In the genomic region with DNA sequence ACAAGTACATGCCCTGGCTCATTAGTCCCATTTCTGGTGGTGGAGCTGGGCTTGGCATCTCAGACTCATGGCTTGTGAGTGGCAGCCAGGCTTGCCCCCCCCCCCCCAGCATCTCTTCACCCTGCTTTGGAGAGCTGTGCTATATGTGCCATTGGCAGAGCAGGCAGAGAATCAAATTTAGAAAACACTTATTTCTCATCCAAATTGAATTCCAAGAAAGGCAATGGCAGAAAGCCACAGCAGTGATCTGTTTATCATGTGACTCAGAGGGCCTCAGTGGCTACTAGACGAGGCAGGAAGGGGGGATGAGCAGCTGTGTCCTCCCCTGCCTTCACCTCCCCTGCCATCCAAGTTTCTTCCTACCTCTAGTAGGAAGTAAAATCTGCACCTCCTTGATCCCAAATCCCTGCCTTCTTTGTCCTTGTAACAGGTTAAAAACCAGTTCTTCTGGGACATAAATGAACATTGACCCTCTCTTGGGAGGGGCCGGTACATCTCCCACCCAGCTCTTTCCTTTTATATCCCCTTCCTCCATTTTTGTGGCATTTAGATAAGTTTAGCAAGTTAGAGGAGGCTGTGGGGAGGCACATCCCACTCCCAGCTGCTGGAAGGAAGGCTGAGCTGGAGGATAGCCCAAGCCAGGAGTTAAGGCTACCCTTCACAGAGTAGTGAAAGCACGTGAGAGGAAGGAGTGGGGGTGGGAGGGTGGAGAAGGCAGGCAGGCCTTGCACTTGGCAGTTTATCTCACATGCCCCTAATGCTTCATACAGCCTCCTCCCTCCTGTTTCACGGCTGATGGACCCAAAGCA, we compare ENCODE assay signal across 15 mouse cellular contexts.
DNase-seq lines count a peak whose midpoint lies in the region; ATAC-seq and TF ChIP-seq lines count a peak whose summit lies in the region.
"Had no signal": no experiment of that assay in that cellular context is flagged by ENCODE, and none has a peak within 500 bp of the region (broad histone marks: within the 10 kb centered on the region; RNA-seq: fewer than 3 reads in every experiment).

No protein-coding gene starts in this region.

- WGBS in heart, embryonic 13.5 days, result 46% methylated on average over 4 of the region's 4 CpGs
- WGBS in heart, embryonic 11.5 days (ENCODE audit: insufficient replicate concordance), result 39% methylated on average over 4 of the region's 4 CpGs
- WGBS in midbrain, embryonic 11.5 days, result 70% methylated on average over 4 of the region's 4 CpGs

- no peak overlapping the region for H3K27ac ChIP-seq in heart, embryonic 13.5 days (replicated peaks)
- H3K27ac ChIP-seq in heart, embryonic 11.5 days (ENCODE audit: low read depth, low read length), result no peak overlapping the region
- peak overlapping the region; percentile 83 for H3K27ac ChIP-seq in left cerebral cortex, adult 2 months
- H3K27ac ChIP-seq in midbrain, embryonic 11.5 days (ENCODE audit: low read depth, low read length), result no peak overlapping the region
- H3K27ac ChIP-seq: embryonic facial prominence, embryonic 12.5 days; limb, embryonic 15.5 days; midbrain, embryonic 12.5 days had no signal

- H3K4me1 ChIP-seq in heart, embryonic 13.5 days, result peaks cover 65% of the 10 kb centered on the region
- H3K4me1 ChIP-seq in heart, embryonic 11.5 days (ENCODE audit: control insufficient read depth, insufficient read depth, low read length), result peaks cover 33% of the 10 kb centered on the region
- peaks cover 76% of the 10 kb centered on the region for H3K4me1 ChIP-seq in megakaryocyte, embryonic 14.5 days
- peaks cover 12% of the 10 kb centered on the region for H3K4me1 ChIP-seq in midbrain, embryonic 11.5 days (ENCODE audit: control insufficient read depth, insufficient read depth, low read length)

- no peak for ATAC-seq in heart, embryonic 13.5 days (ENCODE audit: extremely low read depth, insufficient number of reproducible peaks, low FRiP score, low TSS enrichment)
- no peak for ATAC-seq in heart, embryonic 11.5 days (replicated peaks; ENCODE audit: insufficient number of reproducible peaks, low FRiP score, low TSS enrichment)
- ATAC-seq in megakaryocyte, adult 5-6 weeks (ENCODE audit: poor library complexity, severe bottlenecking), result no peak
- ATAC-seq in midbrain, embryonic 11.5 days (ENCODE audit: low FRiP score), result no peak

- 0 out of 2 replicates have a peak, but pooled peaks cover 2% of the 10 kb centered on the region for H3K36me3 ChIP-seq in heart, embryonic 13.5 days
- H3K36me3 ChIP-seq in heart, embryonic 11.5 days (ENCODE audit: control insufficient read depth, insufficient read depth, low read length), result no peaks in the 10 kb centered on the region
- H3K36me3 ChIP-seq in megakaryocyte, embryonic 14.5 days (replicated peaks; ENCODE audit: low read length), result peaks cover 77% of the 10 kb centered on the region
- H3K36me3 ChIP-seq in midbrain, embryonic 11.5 days (ENCODE audit: control insufficient read depth, insufficient read depth, low read length), result no peaks in the 10 kb centered on the region
- H3K36me3 ChIP-seq: midbrain, embryonic 12.5 days had no signal

- no peaks in the 10 kb centered on the region for H3K9me3 ChIP-seq in heart, embryonic 13.5 days
- H3K9me3 ChIP-seq in heart, embryonic 11.5 days (replicated peaks; ENCODE audit: control insufficient read depth, low read length), result no peaks in the 10 kb centered on the region
- H3K9me3 ChIP-seq in megakaryocyte, embryonic 14.5 days, result no peaks in the 10 kb centered on the region
- H3K9me3 ChIP-seq in midbrain, embryonic 11.5 days (ENCODE audit: control insufficient read depth, low read length), result no peaks in the 10 kb centered on the region
- H3K9me3 ChIP-seq: embryonic facial prominence, embryonic 12.5 days; limb, embryonic 15.5 days; midbrain, embryonic 12.5 days had no signal

- 0 out of 2 replicates have a peak overlapping the region, but pooled peaks have one; percentile 47 for H3K9ac ChIP-seq in heart, embryonic 13.5 days
- no peak overlapping the region for H3K9ac ChIP-seq in heart, embryonic 11.5 days (ENCODE audit: low read depth, low read length)
- H3K9ac ChIP-seq in midbrain, embryonic 11.5 days (ENCODE audit: low read length), result no peak overlapping the region
- H3K9ac ChIP-seq: embryonic facial prominence, embryonic 12.5 days; limb, embryonic 15.5 days; midbrain, embryonic 12.5 days had no signal

- no peak for TF ChIP-seq CTCF in left cerebral cortex, adult 2 months (IDR thresholded peaks at IDR 0.05)

- H3K4me3 ChIP-seq in heart, embryonic 13.5 days, result no peak overlapping the region
- H3K4me3 ChIP-seq in heart, embryonic 11.5 days (ENCODE audit: low read depth, low read length), result no peak overlapping the region
- H3K4me3 ChIP-seq in megakaryocyte, embryonic 14.5 days (replicated peaks), result peak overlapping the region; percentile 53
- no peak overlapping the region for H3K4me3 ChIP-seq in left cerebral cortex, adult 2 months
- no peak overlapping the region for H3K4me3 ChIP-seq in midbrain, embryonic 11.5 days (ENCODE audit: low read depth, low read length)
- H3K4me3 ChIP-seq: embryonic facial prominence, embryonic 12.5 days; limb, embryonic 15.5 days; midbrain, embryonic 12.5 days had no signal

- H3K27me3 ChIP-seq in heart, embryonic 13.5 days (replicated peaks), result no peaks in the 10 kb centered on the region
- H3K27me3 ChIP-seq in heart, embryonic 11.5 days (ENCODE audit: control insufficient read depth, insufficient read depth, low read length), result no peaks in the 10 kb centered on the region
- no peaks in the 10 kb centered on the region for H3K27me3 ChIP-seq in megakaryocyte, embryonic 14.5 days (replicated peaks)
- H3K27me3 ChIP-seq in midbrain, embryonic 11.5 days (ENCODE audit: control insufficient read depth, insufficient read depth, low read length), result no peaks in the 10 kb centered on the region
- H3K27me3 ChIP-seq: embryonic facial prominence, embryonic 12.5 days; limb, embryonic 15.5 days; midbrain, embryonic 12.5 days had no signal

- H3K4me2 ChIP-seq in heart, embryonic 13.5 days, result no peak overlapping the region
- H3K4me2 ChIP-seq in heart, embryonic 11.5 days, result no peak overlapping the region
- H3K4me2 ChIP-seq in midbrain, embryonic 11.5 days, result no peak overlapping the region
- H3K4me2 ChIP-seq: embryonic facial prominence, embryonic 12.5 days; limb, embryonic 15.5 days; midbrain, embryonic 12.5 days had no signal

- DNase-seq in left cerebral cortex, adult 2 months (ENCODE audit: extremely low spot score in 1 of 2, low spot score in 2 of 2), result peak; percentile 43 to 62
- DNase-seq in right cerebral cortex, postnatal 4 days, result peak; percentile 37
- no peak for DNase-seq in kidney, adult 18-20 months
- no peak for DNase-seq in midbrain, embryonic 11.5 days (ENCODE audit: low spot score, missing footprints)
- DNase-seq: cerebellum, postnatal 25 days; heart, adult 11 months; heart, postnatal 36 days; kidney, adult 2 months had no signal

- intact Hi-C loops in left cerebral cortex, adult 2 months (cut with DNase I), result loop anchor here (1.0 to 5.0 kb wide), 4 partner anchors 163 to 364 kb away; no protein-coding TSS in a partner anchor

Comparison
In these comparisons a context has a peak if more than half of its experiments do, and no peak if none do; other contexts are left out.
1. DNase-seq: peak in left cerebral cortex, adult 2 months (2 of 2) and right cerebral cortex, postnatal 4 days (single experiment); none in kidney, adult 18-20 months (single experiment) and midbrain, embryonic 11.5 days (single experiment).